Mouse (Mus musculus): ENCODE results near the gene Uqcc1.

Uqcc1 gene

GRCm38 (mm10) chr2:155811821-155812396 lies 118.2 kb downstream of the Uqcc1 start:
- peak; percentile 95 to 97 for DNase-seq

GRCm38 (mm10) chr2:155809620-155810019 lies 120.5 kb downstream of the Uqcc1 start:
- DNase-seq = no peak

- DNase-seq = no peak
These were observed 122.7 kb downstream of the Uqcc1 start for GRCm38 (mm10) chr2:155807408-155807807.

GRCm38 (mm10) chr2:155806548-155806947 lies 123.6 kb downstream of the Uqcc1 start:
- peak; percentile 87 to 92 for DNase-seq

GRCm38 (mm10) chr2:155805925-155806255 lies 124.2 kb downstream of the Uqcc1 start:
- peak; percentile 55 to 58 for DNase-seq

- DNase-seq = peak; percentile 99 to 100
These were observed 124.7 kb downstream of the Uqcc1 start for GRCm38 (mm10) chr2:155805231-155805924.

- no peak for DNase-seq
These were observed 126.1 kb downstream of the Uqcc1 start for GRCm38 (mm10) chr2:155804053-155804452.

- DNase-seq = peak in 1 of 2 experiments; percentile 69
These were observed 127.3 kb downstream of the Uqcc1 start for GRCm38 (mm10) chr2:155802761-155803160.

- DNase-seq = peak in 1 of 2 experiments; percentile 58
These were observed 131.5 kb downstream of the Uqcc1 start for GRCm38 (mm10) chr2:155798613-155799012.

All from cerebellum, postnatal 14 days (tissue).